Mouse (Mus musculus) limb, embryonic 12.5 days (tissue): ENCODE results near the gene Dap. TPM values are rescaled to one million over a fixed set of nuclear protein-coding genes. Genes with fewer than 3 reads are reported as not detected.
A peak's percentile ranks its signal among the peaks of the same experiment; 100 is the strongest.

ENCODE experiments used
- ATAC-seq: fragments of 200-750 bp; cut with Nextera tagmentation; 2 replicates; pipeline ENCODE4 v1.8.0; 2017; ENCODE audit warnings: low read depth, moderate TSS enrichment; ENCODE audit not compliant: insufficient number of reproducible peaks, insufficient read depth, low FRiP score, low TSS enrichment
- H3K27ac ChIP-seq: fragments of 300-500 bp; sonication (generic); 2 replicates; pipeline ENCODE4 v1.5.1; 2016; ENCODE audit warnings: mild to moderate bottlenecking, moderate library complexity
- H3K27me3 ChIP-seq: fragments of 300-500 bp; sonication (generic); 2 replicates; pipeline ENCODE4 v1.6.1; 2016; ENCODE audit warnings: mild to moderate bottlenecking, moderate library complexity
- H3K36me3 ChIP-seq: fragments of 300-500 bp; sonication (generic); 2 replicates; pipeline ENCODE4 v1.6.1; 2016; ENCODE audit warnings: mild to moderate bottlenecking, moderate library complexity
- H3K4me1 ChIP-seq: fragments of 300-500 bp; sonication (generic); replicated peaks from 2 replicates; pipeline ENCODE4 v1.6.1; 2016
- H3K4me2 ChIP-seq: fragments of 300-500 bp; sonication (generic); 2 replicates; pipeline ENCODE4 v1.6.1; 2016; ENCODE audit warnings: mild to moderate bottlenecking, moderate library complexity
- H3K4me3 ChIP-seq: fragments of 300-500 bp; sonication (generic); replicated peaks from 2 replicates; pipeline ENCODE4 v1.5.1; 2016; ENCODE audit warnings: mild to moderate bottlenecking
- H3K9ac ChIP-seq: fragments of 300-500 bp; sonication (generic); replicated peaks from 2 replicates; pipeline ENCODE4 v1.6.1; 2016; ENCODE audit warnings: mild to moderate bottlenecking, moderate library complexity
- H3K9me3 ChIP-seq: fragments of 300-500 bp; sonication (generic); 2 replicates; pipeline ENCODE4 v1.6.1; 2016; ENCODE audit warnings: mild to moderate bottlenecking, moderate library complexity
- WGBS: fragments of 180-500 bp; shearing (Covaris S2); methylation state at CpG from one replicate; pipeline ENCODE4 v1.1.7; 2016; 5-methylcytosine and 5-hydroxymethylcytosine counted together
- polyA plus RNA-seq: library from polyadenylated mRNA; unstranded; fragments of >200 nt; fragmentation: Nextera tagmentation; extraction: Ambion mirVana; gene quantifications from 2 replicates; pipeline ENCODE4 v1.2.1, GENCODE M21; 2016

Gene Dap
- polyA plus RNA-seq, 1 experiment from 2014 or later: 66.3 TPM

- H3K36me3 ChIP-seq: no peaks in the 10 kb centered on the region
- no peaks in the 10 kb centered on the region for H3K9me3 ChIP-seq
- no peak overlapping the region for H3K4me2 ChIP-seq
- ATAC-seq: peak; percentile 56; the same call in 1 of the 2 replicates
- H3K4me3 ChIP-seq: no peak overlapping the region
- H3K27ac ChIP-seq: no peak overlapping the region
- 0 out of 2 replicates have a peak, but pooled peaks cover 3% of the 10 kb centered on the region for H3K27me3 ChIP-seq
- WGBS: 32% methylated on average over 6 of the region's 6 CpGs
- no peak overlapping the region for H3K9ac ChIP-seq
- no peaks in the 10 kb centered on the region for H3K4me1 ChIP-seq
Observed at GRCm38 (mm10) chr15:31264827-31265226, 40.7 kb downstream of the Dap start.

- Histone ChIP-seq H3K27ac (no peak overlapping the region), H3K27me3 (0 out of 2 replicates have a peak, but pooled peaks cover 3% of the 10 kb centered on the region), H3K4me1 (no peaks in the 10 kb centered on the region), H3K4me2 (no peak overlapping the region), H3K9me3 (no peaks in the 10 kb centered on the region), H3K4me3 (no peak overlapping the region), H3K9ac (no peak overlapping the region), H3K36me3 (no peaks in the 10 kb centered on the region)
- 84% methylated on average over 8 of the region's 8 CpGs for WGBS
- ATAC-seq: 0 out of 2 replicates have a peak, but pooled peaks have one; percentile 29
Observed at GRCm38 (mm10) chr15:31265404-31265803, 41.3 kb downstream of the Dap start.

- Histone ChIP-seq H3K9ac (no peak overlapping the region), H3K4me1 (no peaks in the 10 kb centered on the region), H3K27me3 (0 out of 2 replicates have a peak, but pooled peaks cover 3% of the 10 kb centered on the region), H3K4me2 (no peak overlapping the region), H3K36me3 (no peaks in the 10 kb centered on the region), H3K4me3 (no peak overlapping the region), H3K9me3 (no peaks in the 10 kb centered on the region), H3K27ac (no peak overlapping the region)
- no peak for ATAC-seq
- WGBS: 86% methylated on average over 12 of the region's 12 CpGs
Observed at GRCm38 (mm10) chr15:31265845-31266244, 41.7 kb downstream of the Dap start.

- H3K36me3 ChIP-seq: peaks cover 5% of the 10 kb centered on the region; the same call in 1 of the 2 replicates
- ATAC-seq: no peak
- 91% methylated on average over 6 of the region's 6 CpGs for WGBS
- no peaks in the 10 kb centered on the region for H3K4me1 ChIP-seq
- no peak overlapping the region for H3K9ac ChIP-seq
- 0 out of 2 replicates have a peak, but pooled peaks cover 3% of the 10 kb centered on the region for H3K27me3 ChIP-seq
- H3K9me3 ChIP-seq: no peaks in the 10 kb centered on the region
- H3K4me3 ChIP-seq: no peak overlapping the region
- H3K27ac ChIP-seq: no peak overlapping the region
- H3K4me2 ChIP-seq: no peak overlapping the region
Observed at GRCm38 (mm10) chr15:31268148-31268547, 44.0 kb downstream of the Dap start.

- no peaks in the 10 kb centered on the region for H3K9me3 ChIP-seq
- H3K4me1 ChIP-seq: no peaks in the 10 kb centered on the region
- H3K27me3 ChIP-seq: no peaks in the 10 kb centered on the region
- H3K9ac ChIP-seq: no peak overlapping the region
- 83% methylated on average over 4 of the region's 4 CpGs for WGBS
- no peak for ATAC-seq
- no peak overlapping the region for H3K4me2 ChIP-seq
- no peak overlapping the region for H3K4me3 ChIP-seq
- no peak overlapping the region for H3K27ac ChIP-seq
- H3K36me3 ChIP-seq: peaks cover 17% of the 10 kb centered on the region
Observed at GRCm38 (mm10) chr15:31269558-31269957, 45.4 kb downstream of the Dap start.

GRCm38 (mm10) chr15:31272695-31273094, 48.6 kb downstream of the Dap start:
- Histone ChIP-seq H3K27me3 (no peaks in the 10 kb centered on the region), H3K27ac (no peak overlapping the region)

GRCm38 (mm10) chr15:31273509-31273908, 49.4 kb downstream of the Dap start:
- 73% methylated on average over 10 of the region's 10 CpGs for WGBS
- Histone ChIP-seq H3K27me3 (no peaks in the 10 kb centered on the region), H3K4me1 (no peaks in the 10 kb centered on the region), H3K9ac (no peak overlapping the region), H3K36me3 (peaks cover 24% of the 10 kb centered on the region), H3K4me3 (no peak overlapping the region), H3K4me2 (no peak overlapping the region), H3K9me3 (no peaks in the 10 kb centered on the region), H3K27ac (no peak overlapping the region)
- no peak for ATAC-seq

More at GRCm38 (mm10) chr15:31272695-31273094, 48.6 kb downstream of the Dap start:
- Histone ChIP-seq H3K4me3 (no peak overlapping the region), H3K9ac (no peak overlapping the region), H3K4me2 (no peak overlapping the region), H3K9me3 (no peaks in the 10 kb centered on the region), H3K4me1 (no peaks in the 10 kb centered on the region), H3K36me3 (peaks cover 24% of the 10 kb centered on the region)
- WGBS: 85% methylated on average over 7 of the region's 7 CpGs
- ATAC-seq: no peak

GRCm38 (mm10) chr15:31278090-31278489, 54.0 kb downstream of the Dap start:
- H3K4me2 ChIP-seq: no peak overlapping the region
- H3K4me3 ChIP-seq: no peak overlapping the region
- 67% methylated on average over 4 of the region's 4 CpGs for WGBS
- H3K27me3 ChIP-seq: no peaks in the 10 kb centered on the region
- peaks cover 19% of the 10 kb centered on the region for H3K36me3 ChIP-seq
- no peak overlapping the region for H3K9ac ChIP-seq
- no peak for ATAC-seq
- no peaks in the 10 kb centered on the region for H3K9me3 ChIP-seq
- H3K27ac ChIP-seq: no peak overlapping the region
- H3K4me1 ChIP-seq: peaks cover 17% of the 10 kb centered on the region

- 44% methylated on average over 2 of the region's 2 CpGs for WGBS
Observed at GRCm38 (mm10) chr15:31279120-31279519, 55.0 kb downstream of the Dap start.

GRCm38 (mm10) chr15:31279577-31280004, 55.5 kb downstream of the Dap start:
- Histone ChIP-seq H3K4me2 (no peak overlapping the region; the same call in 1 of the 2 replicates), H3K4me1 (peaks cover 17% of the 10 kb centered on the region), H3K36me3 (peaks cover 6% of the 10 kb centered on the region), H3K27ac (0 out of 2 replicates have a peak overlapping the region, but pooled peaks have one; percentile 2), H3K27me3 (no peaks in the 10 kb centered on the region), H3K4me3 (no peak overlapping the region), H3K9ac (no peak overlapping the region), H3K9me3 (no peaks in the 10 kb centered on the region)
- peak; percentile 75; the same call in 1 of the 2 replicates for ATAC-seq
- WGBS: 54% methylated on average over 6 of the region's 6 CpGs

More at GRCm38 (mm10) chr15:31279120-31279519, 55.0 kb downstream of the Dap start:
- H3K4me2 ChIP-seq: no peak overlapping the region
- H3K9ac ChIP-seq: no peak overlapping the region
- H3K4me1 ChIP-seq: peaks cover 17% of the 10 kb centered on the region
- no peaks in the 10 kb centered on the region for H3K9me3 ChIP-seq
- peaks cover 9% of the 10 kb centered on the region for H3K36me3 ChIP-seq
- 0 out of 2 replicates have a peak, but pooled peaks have one; percentile 4 for ATAC-seq
- H3K27ac ChIP-seq: 0 out of 2 replicates have a peak overlapping the region, but pooled peaks have one; percentile 2
- H3K27me3 ChIP-seq: no peaks in the 10 kb centered on the region
- H3K4me3 ChIP-seq: no peak overlapping the region

- Histone ChIP-seq H3K4me2 (no peak overlapping the region), H3K4me3 (no peak overlapping the region), H3K27ac (no peak overlapping the region), H3K9ac (no peak overlapping the region), H3K9me3 (no peaks in the 10 kb centered on the region), H3K4me1 (peaks cover 17% of the 10 kb centered on the region), H3K27me3 (no peaks in the 10 kb centered on the region), H3K36me3 (peaks cover 2% of the 10 kb centered on the region)
- no peak for ATAC-seq
- 72% methylated on average over 5 of the region's 5 CpGs for WGBS
Observed at GRCm38 (mm10) chr15:31280059-31280458, 55.9 kb downstream of the Dap start.

GRCm38 (mm10) chr15:31280683-31281082, 56.6 kb downstream of the Dap start:
- WGBS: 75% methylated on average over 2 of the region's 2 CpGs
- no peaks in the 10 kb centered on the region for H3K27me3 ChIP-seq
- no peak overlapping the region for H3K27ac ChIP-seq
- H3K9me3 ChIP-seq: no peaks in the 10 kb centered on the region
- H3K36me3 ChIP-seq: no peaks in the 10 kb centered on the region
- peaks cover 17% of the 10 kb centered on the region for H3K4me1 ChIP-seq
- H3K4me2 ChIP-seq: no peak overlapping the region
- ATAC-seq: no peak
- H3K4me3 ChIP-seq: no peak overlapping the region
- no peak overlapping the region for H3K9ac ChIP-seq
